ENCODE assay signal across 28 mouse cellular contexts in the genomic region with DNA sequence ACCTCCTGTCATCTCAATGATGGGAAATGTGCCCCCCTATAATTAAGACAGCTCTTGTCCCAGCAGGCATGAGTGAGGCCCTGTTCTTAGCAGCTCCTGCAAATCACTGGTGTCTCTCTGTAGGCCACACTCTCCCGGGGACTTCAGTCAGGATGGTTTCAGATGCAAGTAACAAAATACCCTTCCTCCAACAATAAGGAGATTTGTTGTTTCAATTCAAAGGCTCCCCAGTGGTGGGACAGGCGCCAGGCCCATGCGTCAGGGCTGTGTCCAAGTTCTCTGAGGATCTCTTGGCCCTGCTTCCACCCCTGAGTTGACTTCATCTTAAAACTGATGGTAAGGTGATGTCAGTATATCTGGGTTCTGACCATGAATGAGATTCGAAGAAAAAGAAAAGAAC.
"Had no signal": no experiment of that assay in that cellular context is flagged by ENCODE, and none has a peak within 500 bp of the region (broad histone marks: within the 10 kb centered on the region; RNA-seq: fewer than 3 reads in every experiment).

No protein-coding gene starts in this region.

- H3K9me3 ChIP-seq: embryonic facial prominence, embryonic 12.5 days; embryonic facial prominence, embryonic 13.5 days; embryonic facial prominence, embryonic 15.5 days; forebrain, embryonic 10.5 days; forebrain, embryonic 12.5 days; forebrain, embryonic 13.5 days; forebrain, embryonic 15.5 days; heart, embryonic 10.5 days; heart, embryonic 12.5 days had no signal

- H3K4me3 ChIP-seq: embryonic facial prominence, embryonic 12.5 days; embryonic facial prominence, embryonic 13.5 days; embryonic facial prominence, embryonic 15.5 days; erythroblast, embryonic 14.5 days; forebrain, embryonic 10.5 days; forebrain, embryonic 12.5 days; forebrain, embryonic 13.5 days; forebrain, embryonic 15.5 days; gastrocnemius, adult 2 months; heart, adult 2 months; heart, embryonic 10.5 days; heart, embryonic 12.5 days had no signal

- H3K36me3 ChIP-seq: embryonic facial prominence, embryonic 12.5 days; embryonic facial prominence, embryonic 13.5 days; embryonic facial prominence, embryonic 15.5 days; forebrain, embryonic 10.5 days; forebrain, embryonic 12.5 days; forebrain, embryonic 15.5 days; heart, embryonic 10.5 days; heart, embryonic 12.5 days had no signal

- H3K27me3 ChIP-seq: embryonic facial prominence, embryonic 12.5 days; embryonic facial prominence, embryonic 13.5 days; embryonic facial prominence, embryonic 15.5 days; forebrain, embryonic 12.5 days; forebrain, embryonic 13.5 days; forebrain, embryonic 15.5 days; heart, embryonic 12.5 days had no signal

- DNase-seq: cerebellum, adult 8-10 months; cerebellum, adult 9-10 months; cerebellum, adult 9-11 months; cerebellum, postnatal 14 days; cerebellum, postnatal 25 days; cerebellum, postnatal 36 days; embryo, embryonic 11 days; forebrain, postnatal 0 days; gastrocnemius, adult 2 months; gastrocnemius, postnatal 10 days; gastrocnemius, postnatal 14 days; gastrocnemius, postnatal 25 days; gastrocnemius, postnatal 36 days; heart, adult 18-20 months; heart, adult 2 months had no signal

- H3K4me2 ChIP-seq: embryonic facial prominence, embryonic 12.5 days; embryonic facial prominence, embryonic 13.5 days; embryonic facial prominence, embryonic 15.5 days; forebrain, embryonic 12.5 days; forebrain, embryonic 13.5 days; forebrain, embryonic 15.5 days; heart, embryonic 11.5 days; heart, embryonic 12.5 days had no signal

- ATAC-seq: forebrain, embryonic 13.5 days; forebrain, embryonic 14.5 days; forebrain, embryonic 15.5 days; forebrain, embryonic 16.5 days; forebrain, postnatal 0 days had no signal

- H3K27ac ChIP-seq: embryonic facial prominence, embryonic 12.5 days; embryonic facial prominence, embryonic 13.5 days; embryonic facial prominence, embryonic 15.5 days; forebrain, embryonic 10.5 days; forebrain, embryonic 12.5 days; forebrain, embryonic 13.5 days; forebrain, embryonic 15.5 days; gastrocnemius, adult 2 months; heart, adult 2 months; heart, embryonic 10.5 days had no signal

- H3K9ac ChIP-seq: embryonic facial prominence, embryonic 12.5 days; embryonic facial prominence, embryonic 13.5 days; embryonic facial prominence, embryonic 15.5 days; forebrain, embryonic 12.5 days; forebrain, embryonic 13.5 days; forebrain, embryonic 15.5 days; forebrain, postnatal 0 days; heart, embryonic 12.5 days had no signal

- H3K4me1 ChIP-seq: embryonic facial prominence, embryonic 12.5 days; embryonic facial prominence, embryonic 13.5 days; embryonic facial prominence, embryonic 15.5 days; forebrain, embryonic 10.5 days; forebrain, embryonic 12.5 days; forebrain, embryonic 13.5 days; forebrain, embryonic 15.5 days; heart, embryonic 10.5 days; heart, embryonic 12.5 days had no signal
